ENCODE assay signal across 7 mouse cellular contexts in the genomic region with DNA sequence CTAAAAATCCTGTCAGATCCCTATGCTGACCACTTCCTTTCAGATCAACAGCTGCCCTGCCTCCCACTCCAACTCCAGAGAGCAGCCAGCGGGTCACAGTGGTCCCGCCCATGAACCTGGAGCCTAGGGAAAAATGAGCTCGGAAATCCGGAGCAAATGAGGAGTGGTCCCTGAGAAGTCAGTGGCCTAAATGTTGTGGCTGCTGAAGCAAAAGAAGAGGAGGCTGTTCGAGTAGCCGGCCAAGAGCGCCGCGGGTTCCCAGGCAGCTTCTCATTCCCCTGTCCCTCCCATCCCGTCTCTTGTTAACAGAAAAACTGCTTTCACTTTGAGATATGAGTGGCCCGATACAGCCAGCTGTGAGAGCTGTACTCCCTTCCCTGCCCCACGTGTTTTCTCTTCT. TPM values are rescaled to one million over a fixed set of nuclear protein-coding genes. Genes with fewer than 3 reads are reported as not detected.
A peak's percentile ranks its signal among the peaks of the same experiment; 100 is the strongest.
DNase-seq lines count a peak whose midpoint lies in the region; ATAC-seq and TF ChIP-seq lines count a peak whose summit lies in the region.
"Not testable (repeated sequence)": the region's sequence is repeated elsewhere in the genome, so short reads cannot be mapped to it uniquely, and the experiment has no call there.

No protein-coding gene starts in this region.

- ATAC-seq in heart, embryonic 16.5 days (replicated peaks; ENCODE audit: extremely low read depth, insufficient read depth, low FRiP score); liver, embryonic 16.5 days (ENCODE audit: low read depth): not testable (repeated sequence)

- H3K79me2 ChIP-seq in heart, adult 2 months (replicated peaks; ENCODE audit: control insufficient read depth, insufficient read depth, low read length); liver, adult 2 months (ENCODE audit: control insufficient read depth, insufficient read depth, low read length): not testable (repeated sequence)

- H3K4me1 ChIP-seq in bone marrow, adult 2 months (ENCODE audit: control insufficient read depth, insufficient read depth, low read length); heart, adult 2 months (ENCODE audit: control insufficient read depth, insufficient read depth, low read length); heart, embryonic 16.5 days (ENCODE audit: control insufficient read depth, insufficient read depth, low read length); liver, embryonic 16.5 days (ENCODE audit: control insufficient read depth, low read depth, low read length): not testable (repeated sequence)
- H3K4me1 ChIP-seq in liver, adult 2 months (ENCODE audit: control insufficient read depth, insufficient read depth, low read length): peaks cover 14% of the 10 kb centered on the region

- TF ChIP-seq CTCF in bone marrow, adult 2 months (IDR thresholded peaks at IDR 0.05; ENCODE audit: control insufficient read depth, insufficient read depth, low read length); heart, adult 2 months (IDR thresholded peaks at IDR 0.05); liver, adult 2 months (IDR thresholded peaks at IDR 0.05; ENCODE audit: low read depth, low read length): not testable (repeated sequence)

- H3K4me2 ChIP-seq in heart, embryonic 16.5 days (ENCODE audit: low read depth, low read length): peak overlapping the region; percentile 38
- H3K4me2 ChIP-seq in liver, embryonic 16.5 days (ENCODE audit: low read depth, low read length): peak overlapping the region; percentile 39

- not testable (repeated sequence) for TF ChIP-seq EP300 in heart, adult 2 months (IDR thresholded peaks at IDR 0.05; ENCODE audit: insufficient read depth, low read depth, low read length)

- not testable (repeated sequence) for H3K36me3 ChIP-seq in heart, adult 2 months (ENCODE audit: control insufficient read depth, insufficient read depth, low read length); heart, embryonic 16.5 days (ENCODE audit: control insufficient read depth, insufficient read depth); liver, adult 2 months (ENCODE audit: control insufficient read depth, insufficient read depth, low read length); liver, embryonic 16.5 days (ENCODE audit: control insufficient read depth, insufficient read depth)

- H3K9ac ChIP-seq in heart, adult 2 months (ENCODE audit: low read depth, low read length); heart, embryonic 16.5 days (ENCODE audit: low read length); liver, embryonic 16.5 days (ENCODE audit: low read depth, low read length): not testable (repeated sequence)
- peak overlapping the region; percentile 20; the same call in 1 of the 2 replicates for H3K9ac ChIP-seq in liver, adult 2 months (ENCODE audit: low read depth, low read length)

- not testable (repeated sequence) for H3K9me3 ChIP-seq in heart, embryonic 16.5 days (replicated peaks; ENCODE audit: control insufficient read depth, low read length); liver, embryonic 16.5 days (replicated peaks; ENCODE audit: control insufficient read depth, low read length)

- H3K27me3 ChIP-seq in heart, adult 2 months (ENCODE audit: control insufficient read depth, insufficient read depth, low read length); heart, embryonic 16.5 days (ENCODE audit: control insufficient read depth, insufficient read depth, low read length); liver, adult 2 months (ENCODE audit: control insufficient read depth, insufficient read depth, low read length); liver, embryonic 16.5 days (ENCODE audit: control insufficient read depth, insufficient read depth, low read depth, low read length): not testable (repeated sequence)

- H3K27ac ChIP-seq in bone marrow, adult 2 months (ENCODE audit: control insufficient read depth, insufficient read depth, low read depth, low read length, poor library complexity): 0 out of 2 replicates have a peak overlapping the region, but pooled peaks have one; percentile 39
- peak overlapping the region; percentile 65 for H3K27ac ChIP-seq in heart, adult 2 months
- peak overlapping the region; percentile 75 for H3K27ac ChIP-seq in heart, embryonic 16.5 days (ENCODE audit: low read length)
- H3K27ac ChIP-seq in liver, adult 2 months (replicated peaks; ENCODE audit: insufficient read depth, low read depth, low read length): peak overlapping the region; percentile 51
- H3K27ac ChIP-seq in liver, embryonic 16.5 days (ENCODE audit: low read length): not testable (repeated sequence)

- intact Hi-C loops in heart, adult 2 months (cut with DNase I): not testable (repeated sequence)

- peak; percentile 48 to 54 for DNase-seq in heart, adult 2 months
- DNase-seq in kidney, adult 18-20 months: peak; percentile 38
- not testable (repeated sequence) for DNase-seq in liver, adult 2 months (ENCODE audit: extremely low read depth, low read depth, low spot score)
- peak; percentile 12 for DNase-seq in ovary, postnatal 36 days (ENCODE audit: low spot score)

- not testable (repeated sequence) for TF ChIP-seq POLR2A in bone marrow, adult 2 months (IDR thresholded peaks at IDR 0.05; ENCODE audit: borderline replicate concordance, control insufficient read depth, low read depth, low read length); heart, adult 2 months (IDR thresholded peaks at IDR 0.05; ENCODE audit: insufficient read depth, low read depth, low read length); liver, adult 2 months (IDR thresholded peaks at IDR 0.05; ENCODE audit: extremely low read depth, insufficient read depth, low read length)

- WGBS in bone marrow, adult 2 months: 7% methylated on average over 11 of the region's 12 CpGs
- 0% methylated on average over 11 of the region's 12 CpGs for WGBS in heart, adult 2 months
- 4% methylated on average over 11 of the region's 12 CpGs for WGBS in heart, embryonic 16.5 days
- 2% methylated on average over 12 of the region's 12 CpGs for WGBS in liver, adult 2 months
- WGBS in liver, embryonic 16.5 days (ENCODE audit: insufficient replicate concordance): 13% methylated on average over 11 of the region's 12 CpGs

- H3K4me3 ChIP-seq in bone marrow, adult 2 months (replicated peaks; ENCODE audit: control insufficient read depth, low read depth, low read length); liver, embryonic 16.5 days (ENCODE audit: low read depth, low read length): not testable (repeated sequence)
- peak overlapping the region; percentile 20; the same call in 1 of the 2 replicates for H3K4me3 ChIP-seq in heart, adult 2 months
- peak overlapping the region; percentile 28; the same call in 1 of the 2 replicates for H3K4me3 ChIP-seq in heart, embryonic 16.5 days (ENCODE audit: low read length)
- H3K4me3 ChIP-seq in liver, adult 2 months (ENCODE audit: insufficient read depth, low read depth, low read length): peak overlapping the region; percentile 13; the same call in 1 of the 2 replicates

RNA-seq across cellular contexts. Expression of a gene that starts 19.5 kb away (rescaled TPM):
- 389 and 408 TPM in 2 replicates for polyA plus RNA-seq in bone marrow, adult 2 months (2011; ENCODE audit: insufficient read depth, insufficient read length, low replicate concordance, missing spikeins)
- total RNA-seq in heart, adult 2 months (2021): 100 to 1,000 TPM; 177 to 180 TPM
- 18.5 and 44.9 TPM in 2 replicates for polyA plus RNA-seq in heart, adult 2 months (2012; rRNA removed)
- 139 and 182 TPM in 2 replicates for polyA plus RNA-seq in heart, embryonic 16.5 days (2015; fragmentation: Nextera tagmentation; extraction: Ambion mirVana)
- total RNA-seq in liver, adult 2 months (2014; rRNA removed): 44.2 and 45.5 TPM in 2 replicates
- polyA plus RNA-seq in liver, adult 2 months (2012; rRNA removed): 13.9 and 14.1 TPM in 2 replicates
- 94.3 and 105 TPM in 2 replicates for polyA plus RNA-seq in liver, embryonic 16.5 days (2015; fragmentation: Nextera tagmentation; extraction: Ambion mirVana)
